Mouse (Mus musculus) heart, embryonic 11.5 days (tissue): ENCODE measurements at regions not wholly inside any gene's neighbourhood (a gene's known extent, or its start where the extent isn't known, plus 50 kb on each side); places are given as distances from the start of the nearest gene placed in this dataset.

Source experiments
- ATAC-seq: fragments of 200-750 bp; cut with Nextera tagmentation; replicated peaks from 2 replicates; pipeline ENCODE4 v1.8.0; 2017; ENCODE audit warnings: moderate library complexity; ENCODE audit not compliant: insufficient number of reproducible peaks, low FRiP score, low TSS enrichment
- H3K27ac ChIP-seq: fragments of 300-500 bp; sonication (generic); 2 replicates; pipeline ENCODE4 v1.5.1; 2014; ENCODE audit warnings: mild to moderate bottlenecking, low read depth, low read length
- H3K27me3 ChIP-seq: fragments of 300-500 bp; sonication (generic); 2 replicates; pipeline ENCODE4 v1.6.1; 2014; ENCODE audit warnings: mild to moderate bottlenecking, low read length, mixed read lengths; ENCODE audit not compliant: control insufficient read depth, insufficient read depth
- H3K36me3 ChIP-seq: fragments of 300-500 bp; sonication (generic); 2 replicates; pipeline ENCODE4 v1.6.1; 2014; ENCODE audit warnings: mild to moderate bottlenecking, low read length, moderate library complexity, mixed read lengths; ENCODE audit not compliant: control insufficient read depth, insufficient read depth
- H3K4me1 ChIP-seq: fragments of 300-500 bp; sonication (generic); 2 replicates; pipeline ENCODE4 v1.6.1; 2014; ENCODE audit warnings: low read length; ENCODE audit not compliant: control insufficient read depth, insufficient read depth
- H3K4me2 ChIP-seq: fragments of 300-500 bp; sonication (generic); 2 replicates; pipeline ENCODE4 v1.6.1; 2014; ENCODE audit warnings: mild to moderate bottlenecking, moderate library complexity
- H3K4me3 ChIP-seq: fragments of 300-500 bp; sonication (generic); 2 replicates; pipeline ENCODE4 v1.5.1; 2014; ENCODE audit warnings: low read depth, low read length
- H3K9ac ChIP-seq: fragments of 300-500 bp; sonication (generic); 2 replicates; pipeline ENCODE4 v1.6.1; 2014; ENCODE audit warnings: mild to moderate bottlenecking, low read depth, low read length, moderate library complexity
- H3K9me3 ChIP-seq: fragments of 300-500 bp; sonication (generic); replicated peaks from 2 replicates; pipeline ENCODE4 v1.6.1; 2016; ENCODE audit warnings: low read length; ENCODE audit not compliant: control insufficient read depth
- WGBS: fragments of 180-500 bp; shearing (Covaris S2); extraction: QIAGEN DNeasy Blood & Tissue Kit; methylation state at CpG from one replicate; pipeline ENCODE4 v1.1.7; 2014; ENCODE audit not compliant: insufficient replicate concordance; 5-methylcytosine and 5-hydroxymethylcytosine counted together

- ATAC-seq: no peak
- H3K27ac ChIP-seq: no peak overlapping the region
- H3K27me3 ChIP-seq: no peaks in the 10 kb centered on the region
- H3K4me2 ChIP-seq: no peak overlapping the region
- no peak overlapping the region for H3K9ac ChIP-seq
- H3K36me3 ChIP-seq: no peaks in the 10 kb centered on the region
- no peaks in the 10 kb centered on the region for H3K9me3 ChIP-seq
- H3K4me1 ChIP-seq: no peaks in the 10 kb centered on the region
- no peak overlapping the region for H3K4me3 ChIP-seq
Observed at GRCm38 (mm10) chr8:126081279-126081678, 86.3 kb downstream of the Kcnk1 start.

- H3K4me3 ChIP-seq: no peak overlapping the region
- no peak overlapping the region for H3K4me2 ChIP-seq
- no peaks in the 10 kb centered on the region for H3K4me1 ChIP-seq
- no peaks in the 10 kb centered on the region for H3K27me3 ChIP-seq
- H3K27ac ChIP-seq: no peak overlapping the region
- WGBS: 68% methylated on average over 1 of the region's 1 CpGs
- H3K9me3 ChIP-seq: no peaks in the 10 kb centered on the region
- no peaks in the 10 kb centered on the region for H3K36me3 ChIP-seq
- ATAC-seq: no peak
- no peak overlapping the region for H3K9ac ChIP-seq
Observed at GRCm38 (mm10) chr8:126082827-126083226, 87.9 kb downstream of the Kcnk1 start.

DNA sequence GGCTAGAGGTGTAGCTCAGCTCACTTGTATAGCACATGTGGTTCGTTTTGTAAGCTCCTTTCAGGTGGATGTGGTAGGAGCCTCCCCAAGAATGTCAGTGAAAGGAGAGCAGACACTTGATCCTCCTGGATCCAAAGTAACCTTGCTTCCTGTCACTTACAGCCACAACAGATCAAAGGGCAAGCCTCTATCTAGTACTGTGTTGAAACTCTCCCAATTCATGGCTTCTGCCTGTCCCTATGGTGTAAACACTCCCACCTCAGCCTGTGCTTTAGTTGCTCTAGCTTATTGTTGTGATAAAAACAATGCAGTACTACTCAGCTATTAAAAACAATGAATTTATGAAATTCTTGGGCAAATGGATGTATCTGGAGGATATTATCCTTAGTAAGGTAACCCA, 95.8 kb downstream of the Kcnk1 start:
- Histone ChIP-seq H3K9ac (no peak overlapping the region), H3K27me3 (no peaks in the 10 kb centered on the region), H3K9me3 (0 out of 2 replicates have a peak, but pooled peaks cover 5% of the 10 kb centered on the region), H3K27ac (no peak overlapping the region), H3K4me3 (no peak overlapping the region), H3K36me3 (no peaks in the 10 kb centered on the region), H3K4me2 (no peak overlapping the region), H3K4me1 (no peaks in the 10 kb centered on the region)
- no peak for ATAC-seq
- 55% methylated on average over 1 of the region's 1 CpGs for WGBS

DNA sequence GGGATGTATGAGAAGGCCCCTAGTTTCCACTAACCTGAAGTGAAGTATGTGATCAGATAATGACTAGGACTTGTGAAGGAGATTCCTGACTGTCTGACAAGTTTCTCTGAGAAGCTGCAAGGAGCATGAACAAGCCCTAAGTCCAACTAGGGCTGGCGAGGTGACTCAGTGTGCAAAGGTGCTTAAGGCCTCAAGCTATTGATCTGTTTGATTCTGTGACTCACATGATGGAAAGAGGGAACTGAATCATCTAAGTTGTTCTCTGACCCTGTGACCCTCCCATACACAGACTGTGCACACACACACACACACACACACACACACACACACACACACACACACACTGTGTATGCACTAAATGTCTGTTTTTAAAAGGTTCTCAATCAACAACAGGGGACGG, 99.0 kb downstream of the Kcnk1 start:
- H3K36me3 ChIP-seq: no peaks in the 10 kb centered on the region
- H3K27me3 ChIP-seq: no peaks in the 10 kb centered on the region
- no peak overlapping the region for H3K4me2 ChIP-seq
- 51% methylated on average over 2 of the region's 2 CpGs for WGBS
- H3K9ac ChIP-seq: no peak overlapping the region
- H3K4me3 ChIP-seq: no peak overlapping the region
- no peak for ATAC-seq
- no peaks in the 10 kb centered on the region for H3K4me1 ChIP-seq
- 0 out of 2 replicates have a peak, but pooled peaks cover 2% of the 10 kb centered on the region for H3K9me3 ChIP-seq
- H3K27ac ChIP-seq: no peak overlapping the region

DNA sequence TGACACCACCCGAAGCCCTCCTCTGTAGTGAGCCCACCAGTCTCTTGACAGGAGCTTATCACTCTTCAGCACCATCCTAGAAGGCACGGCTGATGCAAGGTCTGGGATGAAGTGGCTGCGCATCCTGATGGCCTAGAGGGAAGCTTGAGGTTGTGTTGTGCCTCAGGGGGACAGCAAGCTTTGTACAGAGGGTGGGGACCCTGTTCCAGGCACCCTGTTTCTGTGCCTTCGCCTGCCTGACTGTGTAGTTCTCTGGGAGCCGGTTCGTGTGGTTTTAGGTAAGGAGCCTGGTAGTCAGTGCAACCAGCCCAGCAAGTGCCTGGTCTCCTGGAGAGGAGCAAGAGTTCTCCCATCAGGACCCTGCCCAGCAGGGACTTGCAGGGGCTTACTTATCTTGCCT, 101.1 kb downstream of the Kcnk1 start:
- 57% methylated on average over 6 of the region's 6 CpGs for WGBS
- no peak; the same call in 1 of the 2 replicates for ATAC-seq
- no peaks in the 10 kb centered on the region for H3K4me1 ChIP-seq
- no peak overlapping the region for H3K9ac ChIP-seq
- H3K4me2 ChIP-seq: no peak overlapping the region
- no peaks in the 10 kb centered on the region for H3K36me3 ChIP-seq
- no peaks in the 10 kb centered on the region for H3K27me3 ChIP-seq
- no peak overlapping the region for H3K4me3 ChIP-seq
- no peak overlapping the region for H3K27ac ChIP-seq
- no peaks in the 10 kb centered on the region; the same call in 1 of the 2 replicates for H3K9me3 ChIP-seq

DNA sequence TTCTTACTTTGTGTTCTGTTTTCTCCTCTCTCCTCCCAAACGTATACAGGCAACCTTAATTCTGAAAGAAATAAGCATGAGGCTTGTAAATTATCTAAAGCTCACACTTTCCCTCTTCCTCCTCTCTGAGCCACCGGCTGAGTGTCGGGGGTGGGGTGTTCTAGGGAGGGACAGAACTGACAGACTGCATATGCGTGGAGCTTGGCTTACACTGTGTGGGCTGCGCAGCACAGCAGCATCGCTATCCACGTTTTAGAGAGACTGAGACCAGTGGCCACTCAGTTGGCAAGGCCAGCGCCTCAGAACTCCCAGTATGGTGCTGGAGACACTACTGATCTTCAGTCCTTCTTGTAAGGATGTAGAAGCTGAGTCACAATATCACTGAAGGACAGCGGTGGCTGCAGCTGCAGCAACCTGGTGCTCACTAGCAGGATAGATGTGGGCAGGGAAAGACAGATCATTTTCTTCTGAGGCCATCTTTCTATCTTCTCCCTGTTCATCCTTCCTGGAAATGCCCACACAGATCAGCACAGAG, 101.7 kb downstream of the Kcnk1 start:
- no peaks in the 10 kb centered on the region; the same call in 1 of the 2 replicates for H3K9me3 ChIP-seq
- whole genome bisulfite sequencing: 57% methylated on average over 9 of the region's 9 CpGs

GRCm38 (mm10) chr8:126098886-126099285, 103.9 kb downstream of the Kcnk1 start:
- no peak for ATAC-seq
- no peaks in the 10 kb centered on the region for H3K36me3 ChIP-seq
- WGBS: 81% methylated on average over 6 of the region's 6 CpGs
- H3K4me3 ChIP-seq: no peak overlapping the region
- no peaks in the 10 kb centered on the region for H3K27me3 ChIP-seq
- H3K4me2 ChIP-seq: no peak overlapping the region
- peaks cover 3% of the 10 kb centered on the region; the same call in 1 of the 2 replicates for H3K9me3 ChIP-seq
- H3K27ac ChIP-seq: no peak overlapping the region
- H3K4me1 ChIP-seq: no peaks in the 10 kb centered on the region
- no peak overlapping the region for H3K9ac ChIP-seq

More for the DNA sequence above, 101.7 kb downstream of the Kcnk1 start:
- no peak for ATAC-seq
- no peak overlapping the region for H3K4me2 ChIP-seq
- H3K27ac ChIP-seq: no peak overlapping the region
- no peaks in the 10 kb centered on the region for H3K4me1 ChIP-seq
- H3K9ac ChIP-seq: no peak overlapping the region
- no peaks in the 10 kb centered on the region for H3K27me3 ChIP-seq
- H3K36me3 ChIP-seq: no peaks in the 10 kb centered on the region
- no peak overlapping the region for H3K4me3 ChIP-seq

GRCm38 (mm10) chr8:126099889-126100288, 104.9 kb downstream of the Kcnk1 start:
- Histone ChIP-seq H3K4me2 (no peak overlapping the region), H3K9ac (no peak overlapping the region), H3K9me3 (peaks cover 3% of the 10 kb centered on the region; the same call in 1 of the 2 replicates), H3K4me1 (no peaks in the 10 kb centered on the region), H3K27me3 (no peaks in the 10 kb centered on the region), H3K27ac (no peak overlapping the region), H3K4me3 (no peak overlapping the region), H3K36me3 (no peaks in the 10 kb centered on the region)
- 58% methylated on average over 4 of the region's 4 CpGs for WGBS
- no peak for ATAC-seq

GRCm38 (mm10) chr8:126105043-126105442, 110.1 kb downstream of the Kcnk1 start:
- Histone ChIP-seq H3K4me2 (no peak overlapping the region), H3K27me3 (no peaks in the 10 kb centered on the region), H3K27ac (no peak overlapping the region), H3K36me3 (no peaks in the 10 kb centered on the region), H3K4me1 (no peaks in the 10 kb centered on the region), H3K9ac (no peak overlapping the region), H3K9me3 (peaks cover 3% of the 10 kb centered on the region; the same call in 1 of the 2 replicates), H3K4me3 (no peak overlapping the region)
- WGBS: 56% methylated on average over 3 of the region's 3 CpGs
- no peak for ATAC-seq
